Mouse (Mus musculus) intestine, postnatal 0 days (tissue): Measurements from ENCODE around the gene Apbb2. TPM values are rescaled to one million over a fixed set of nuclear protein-coding genes. Genes with fewer than 3 reads are reported as not detected.
"Not testable (repeated sequence)": the region's sequence is repeated elsewhere in the genome, so short reads cannot be mapped to it uniquely, and the experiment has no call there.

Experiments
- ATAC-seq: fragments of 200-750 bp; cut with Nextera tagmentation; 2 replicates; pipeline ENCODE4 v1.8.0; 2017; ENCODE audit warnings: mild to moderate bottlenecking, moderate TSS enrichment, moderate library complexity
- H3K27ac ChIP-seq: fragments of 300-500 bp; sonication (generic); 2 replicates; pipeline ENCODE4 v1.5.1; 2014; ENCODE audit warnings: mild to moderate bottlenecking, low read depth, low read length, moderate library complexity
- H3K27me3 ChIP-seq: fragments of 300-500 bp; sonication (generic); replicated peaks from 2 replicates; pipeline ENCODE4 v1.6.1; 2014; ENCODE audit warnings: low read length, mixed read lengths; ENCODE audit not compliant: control insufficient read depth, insufficient read depth
- H3K36me3 ChIP-seq: fragments of 300-500 bp; sonication (generic); 2 replicates; pipeline ENCODE4 v1.6.1; 2014; ENCODE audit warnings: mild to moderate bottlenecking, moderate library complexity; ENCODE audit not compliant: control insufficient read depth, insufficient read depth
- H3K4me1 ChIP-seq: fragments of 300-500 bp; sonication (generic); replicated peaks from 2 replicates; pipeline ENCODE4 v1.6.1; 2014; ENCODE audit warnings: antibody characterized with exemption, low read length, mixed read lengths; ENCODE audit not compliant: control insufficient read depth, insufficient read depth
- H3K4me2 ChIP-seq: fragments of 300-500 bp; sonication (generic); replicated peaks from 2 replicates; pipeline ENCODE4 v1.6.1; 2014; ENCODE audit warnings: low read depth, mild to moderate bottlenecking, moderate library complexity
- H3K4me3 ChIP-seq: fragments of 300-500 bp; sonication (generic); 2 replicates; pipeline ENCODE4 v1.5.1; 2014; ENCODE audit warnings: low read depth, low read length
- H3K9ac ChIP-seq: fragments of 300-500 bp; sonication (generic); 2 replicates; pipeline ENCODE4 v1.6.1; 2014; ENCODE audit warnings: mild to moderate bottlenecking, low read depth, low read length
- H3K9me3 ChIP-seq: fragments of 300-500 bp; sonication (generic); 2 replicates; pipeline ENCODE4 v1.6.1; 2016; ENCODE audit warnings: mixed run types; ENCODE audit not compliant: control insufficient read depth
- CTCF ChIP-seq: sonication (generic); IDR thresholded peaks from 2 replicates; pipeline ENCODE4 v1.5.1; 2016; ENCODE audit warnings: low read depth, mild to moderate bottlenecking, control low read depth, antibody characterized with exemption, moderate library complexity
- WGBS: fragments of 180-500 bp; shearing (Covaris S2); extraction: QIAGEN DNeasy Blood & Tissue Kit; methylation state at CpG from one replicate; pipeline ENCODE4 v1.1.7; 2014; 5-methylcytosine and 5-hydroxymethylcytosine counted together
- polyA plus RNA-seq: library from polyadenylated mRNA; unstranded; fragments of >200 nt; fragmentation: Nextera tagmentation; extraction: Ambion mirVana; gene quantifications from 2 replicates; pipeline ENCODE4 v1.2.1, GENCODE M21; 2015

The Apbb2 gene
- polyA plus RNA-seq, 1 experiment from 2014 or later = 18.7 TPM

DNA sequence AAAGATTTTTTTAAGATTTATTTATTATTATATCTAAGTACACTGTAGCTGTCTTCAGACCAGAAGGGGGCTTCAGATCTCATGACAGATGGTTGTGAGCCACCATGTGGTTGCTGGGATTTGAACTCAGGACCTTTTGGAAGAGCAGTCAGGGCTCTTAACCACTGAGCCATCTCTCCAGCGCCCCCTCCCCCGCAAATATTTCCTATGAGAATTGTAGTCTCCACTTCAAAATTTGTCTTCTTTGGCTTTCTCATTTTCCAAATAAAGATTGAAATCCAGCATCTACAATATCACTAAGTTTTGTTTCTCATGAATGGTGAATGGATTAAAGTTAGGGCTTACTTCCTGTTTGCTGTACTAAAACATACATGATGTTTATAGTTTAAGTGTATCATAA, 356.1 kb downstream of the Apbb2 start:
- Histone ChIP-seq H3K9ac (no peak overlapping the region), H3K4me1 (no peaks in the 10 kb centered on the region), H3K36me3 (no peaks in the 10 kb centered on the region), H3K4me2 (no peak overlapping the region), H3K27ac (no peak overlapping the region), H3K9me3 (no peaks in the 10 kb centered on the region), H3K27me3 (0 out of 2 replicates have a peak, but pooled peaks cover 4% of the 10 kb centered on the region), H3K4me3 (no peak overlapping the region)
- 91% methylated on average over 2 of the region's 2 CpGs for WGBS
- no peak for TF ChIP-seq CTCF
- ATAC-seq = no peak

DNA sequence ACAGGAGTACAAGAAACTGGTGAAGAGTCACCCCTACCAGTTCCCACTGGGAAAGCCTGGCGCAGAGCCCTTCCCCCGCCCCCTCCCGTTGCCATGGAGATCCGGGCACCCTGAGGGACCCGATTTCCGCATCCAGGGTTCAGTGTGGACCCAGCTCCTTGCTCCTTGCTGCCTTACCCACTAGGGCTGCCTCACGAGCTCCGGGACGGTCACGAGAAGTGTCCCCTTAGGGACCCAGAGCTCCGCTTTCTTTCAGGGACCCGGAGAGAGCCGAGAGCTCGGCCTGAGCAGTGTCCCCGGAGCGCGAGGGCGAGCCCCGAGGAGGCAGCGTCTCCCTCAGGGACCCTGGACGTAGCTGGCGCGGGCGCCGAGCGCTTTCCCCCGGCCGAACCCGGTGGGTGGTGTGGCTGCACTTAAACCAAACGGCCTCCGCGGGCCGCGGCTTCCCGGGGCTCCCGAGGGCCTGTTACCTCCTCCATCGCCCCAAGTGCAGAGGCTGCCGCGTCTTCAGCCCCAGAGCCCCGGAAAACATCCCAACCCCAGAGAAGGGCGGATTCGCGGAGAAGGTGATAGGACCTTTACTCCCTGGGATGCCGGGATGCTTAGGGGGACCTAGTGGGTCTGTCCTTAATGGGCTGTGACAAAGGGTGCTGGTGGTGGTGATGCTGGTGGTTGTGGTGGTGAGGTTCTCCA, 358.7 kb downstream of the Apbb2 start, which contains the start of gene Nsun7:
TSS of gene Nsun7 (plus strand) at position 142 of the 693 bp plus-strand sequence.
- no peaks in the 10 kb centered on the region for H3K4me1 ChIP-seq
- H3K4me2 ChIP-seq = peak within 1 kb of the TSS; percentile 89
- H3K4me3 ChIP-seq = peak within 1 kb of the TSS; percentile 55
- ATAC-seq = peak; percentile 60; the same call in 1 of the 2 replicates
- TF ChIP-seq CTCF = no peak
- peak within 1 kb of the TSS; percentile 45 for H3K9ac ChIP-seq
- no peaks in the 10 kb centered on the region for H3K9me3 ChIP-seq
- under 1% methylated on average over 44 of the region's 44 CpGs for WGBS
- no peaks in the 10 kb centered on the region for H3K36me3 ChIP-seq
- no peak within 1 kb of the TSS for H3K27ac ChIP-seq
- 0 out of 2 replicates have a peak, but pooled peaks cover 4% of the 10 kb centered on the region for H3K27me3 ChIP-seq

DNA sequence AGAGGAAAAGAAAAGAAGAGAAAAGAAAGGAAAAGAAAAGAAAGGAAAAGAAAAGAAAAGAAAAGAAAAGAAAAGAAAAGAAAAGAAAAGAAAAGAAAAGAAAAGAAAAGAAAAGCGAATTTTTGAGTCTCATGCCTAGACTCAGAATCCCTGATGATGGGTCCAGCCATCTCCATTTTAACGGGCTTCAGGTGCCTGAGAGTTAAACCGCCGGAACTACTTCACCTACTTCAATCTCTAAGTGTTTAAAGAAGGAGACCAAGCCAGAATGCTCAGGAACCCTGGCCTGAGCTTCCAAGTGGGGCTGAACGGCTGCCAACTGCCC, 359.2 kb downstream of the Apbb2 start:
- ATAC-seq, H3K9ac ChIP-seq, H3K27ac ChIP-seq, H3K9me3 ChIP-seq, H3K27me3 ChIP-seq, H3K36me3 ChIP-seq, H3K4me1 ChIP-seq: not testable (repeated sequence)
- Histone ChIP-seq H3K4me3 (peak overlapping the region; percentile 55), H3K4me2 (peak overlapping the region; percentile 89)
- 4% methylated on average over 5 of the region's 5 CpGs for WGBS

DNA sequence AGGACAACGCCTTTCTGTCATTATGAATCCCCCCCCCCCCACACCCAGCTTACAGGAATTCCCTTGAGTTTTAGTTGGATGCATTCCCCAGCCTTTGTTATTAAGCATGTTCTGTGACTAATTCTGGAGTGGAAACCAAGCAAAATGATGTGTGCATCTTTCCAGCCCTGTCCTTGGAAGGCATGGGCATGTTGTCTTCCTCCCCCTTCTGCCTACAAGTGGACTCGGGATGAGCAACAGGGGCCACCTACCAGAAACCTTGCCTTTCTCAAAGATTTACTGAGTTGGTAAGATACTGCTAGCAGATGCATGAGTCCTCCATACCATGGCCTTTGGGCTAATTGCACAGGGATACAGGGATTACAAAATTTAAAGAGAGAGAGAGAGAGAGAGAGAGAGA, 359.6 kb downstream of the Apbb2 start:
- 81% methylated on average over 2 of the region's 2 CpGs for WGBS

DNA sequence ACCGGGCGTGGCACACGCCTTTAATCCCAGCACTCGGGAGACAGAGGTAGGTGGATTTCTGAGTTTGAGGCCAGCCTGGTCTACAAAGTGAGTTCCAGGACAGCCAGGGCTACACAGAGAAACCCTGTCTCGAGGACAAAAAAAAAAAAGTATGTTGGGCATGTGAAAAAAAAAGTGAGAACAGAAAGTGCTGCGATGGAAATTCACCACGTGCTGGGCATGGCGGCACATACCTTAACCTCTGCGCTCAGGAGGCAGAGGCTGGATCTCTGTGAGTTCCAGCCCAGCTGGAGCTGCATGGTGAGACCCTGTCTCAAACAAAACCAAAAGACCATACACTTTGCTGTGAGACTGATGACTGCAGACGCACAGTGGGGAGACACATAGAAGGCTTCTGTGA, 363.5 kb downstream of the Apbb2 start:
- no peak overlapping the region for H3K9ac ChIP-seq
- no peak for ATAC-seq
- 0 out of 2 replicates have a peak, but pooled peaks cover 4% of the 10 kb centered on the region for H3K27me3 ChIP-seq
- H3K4me2 ChIP-seq = no peak overlapping the region
- 83% methylated on average over 10 of the region's 10 CpGs for WGBS
- no peaks in the 10 kb centered on the region for H3K36me3 ChIP-seq
- no peak for TF ChIP-seq CTCF
- no peak overlapping the region for H3K27ac ChIP-seq
- no peaks in the 10 kb centered on the region for H3K9me3 ChIP-seq
- H3K4me1 ChIP-seq = no peaks in the 10 kb centered on the region
- H3K4me3 ChIP-seq = no peak overlapping the region

More for the DNA sequence above, 359.6 kb downstream of the Apbb2 start:
- Histone ChIP-seq H3K9me3 (no peaks in the 10 kb centered on the region), H3K27me3 (0 out of 2 replicates have a peak, but pooled peaks cover 4% of the 10 kb centered on the region), H3K4me1 (no peaks in the 10 kb centered on the region), H3K9ac (no peak overlapping the region), H3K27ac (no peak overlapping the region), H3K36me3 (no peaks in the 10 kb centered on the region), H3K4me3 (no peak overlapping the region), H3K4me2 (no peak overlapping the region)
- ATAC-seq = no peak
- TF ChIP-seq CTCF = no peak

DNA sequence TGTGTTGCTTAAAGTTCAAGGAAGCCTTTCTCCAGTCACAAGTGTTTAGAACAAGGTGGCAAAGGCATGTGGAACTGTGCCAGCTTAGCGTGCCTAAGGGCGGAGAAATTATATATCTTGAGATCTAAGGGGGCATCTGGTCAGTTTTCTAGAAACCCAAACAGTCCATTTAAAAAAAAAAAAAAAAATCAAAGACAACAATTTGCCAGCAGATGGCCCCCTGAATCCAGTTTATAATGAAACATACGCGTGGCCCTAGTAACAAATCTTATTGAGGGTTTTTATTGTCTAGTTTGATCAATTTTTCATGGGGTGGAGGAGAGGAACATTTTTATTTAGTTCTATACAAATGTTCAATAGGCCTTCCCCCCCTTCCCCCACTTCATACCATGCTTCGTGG, 365.4 kb downstream of the Apbb2 start:
- no peak overlapping the region for H3K4me3 ChIP-seq
- no peak for ATAC-seq
- no peaks in the 10 kb centered on the region for H3K9me3 ChIP-seq
- H3K27me3 ChIP-seq = no peaks in the 10 kb centered on the region
- 68% methylated on average over 5 of the region's 5 CpGs for WGBS
- no peak overlapping the region for H3K27ac ChIP-seq
- H3K4me1 ChIP-seq = no peaks in the 10 kb centered on the region
- no peak overlapping the region for H3K9ac ChIP-seq
- TF ChIP-seq CTCF = peak; percentile 35
- no peak overlapping the region for H3K4me2 ChIP-seq
- H3K36me3 ChIP-seq = no peaks in the 10 kb centered on the region

Other genes with a start within 250 kb of the Apbb2 start
- 70.3 and 73.4 TPM in 2 replicates for gene Uchl1, start 57.3 kb upstream of the Apbb2 start, polyA plus RNA-seq
- gene Limch1, start 127.0 kb upstream of the Apbb2 start, polyA plus RNA-seq = 6.7 and 7.7 TPM in 2 replicates